Mouse (Mus musculus) bone marrow, adult 2 months (tissue): ENCODE measurements around the gene Gpalpp1.

Experiments used
- CTCF ChIP-seq: fragments of 200-500 bp; IDR thresholded peaks from 2 replicates; pipeline ENCODE4 v1.5.1; 2011; ENCODE audit warnings: low read length, control low read depth; ENCODE audit not compliant: control insufficient read depth, insufficient read depth
- POLR2A ChIP-seq: fragments of 200-500 bp; IDR thresholded peaks from 2 replicates; pipeline ENCODE4 v1.6.1; 2011; ENCODE audit warnings: low read depth, mild to moderate bottlenecking, control low read depth, low read length, borderline replicate concordance; ENCODE audit not compliant: control insufficient read depth

- no peak for TF ChIP-seq CTCF
- TF ChIP-seq POLR2A = no peak
Observed at GRCm38 (mm10) chr14:76134975-76135374, 24.4 kb upstream of the Gpalpp1 start.
